Mouse (Mus musculus) embryonic facial prominence, embryonic 13.5 days (tissue): ENCODE data around the gene Atp2a1. TPM values are rescaled to one million over a fixed set of nuclear protein-coding genes. Genes with fewer than 3 reads are reported as not detected.

ENCODE experiments used
- ATAC-seq: fragments of 200-750 bp; cut with Nextera tagmentation; 2 replicates; pipeline ENCODE4 v1.8.0; 2017; ENCODE audit warnings: low read depth; ENCODE audit not compliant: insufficient number of reproducible peaks, insufficient read depth, low FRiP score, low TSS enrichment
- H3K27ac ChIP-seq: fragments of 300-500 bp; sonication (generic); 2 replicates; pipeline ENCODE4 v1.5.1; 2015; ENCODE audit warnings: moderate library complexity, mild to moderate bottlenecking, inconsistent platforms
- H3K27me3 ChIP-seq: fragments of 300-500 bp; sonication (generic); 2 replicates; pipeline ENCODE4 v1.6.1; 2015; ENCODE audit warnings: mild to moderate bottlenecking, inconsistent platforms
- H3K36me3 ChIP-seq: fragments of 300-500 bp; sonication (generic); 2 replicates; pipeline ENCODE4 v1.6.1; 2015; ENCODE audit warnings: mild to moderate bottlenecking, inconsistent platforms
- H3K4me1 ChIP-seq: fragments of 300-500 bp; sonication (generic); 2 replicates; pipeline ENCODE4 v1.6.1; 2015; ENCODE audit warnings: inconsistent platforms
- H3K4me2 ChIP-seq: fragments of 300-500 bp; sonication (generic); 2 replicates; pipeline ENCODE4 v1.6.1; 2015; ENCODE audit warnings: moderate library complexity, mild to moderate bottlenecking, inconsistent platforms
- H3K4me3 ChIP-seq: fragments of 300-500 bp; sonication (generic); 2 replicates; pipeline ENCODE4 v1.5.1; 2015; ENCODE audit warnings: mild to moderate bottlenecking, inconsistent platforms
- H3K9ac ChIP-seq: fragments of 300-500 bp; sonication (generic); 2 replicates; pipeline ENCODE4 v1.6.1; 2015; ENCODE audit warnings: mild to moderate bottlenecking, inconsistent platforms
- H3K9me3 ChIP-seq: fragments of 300-500 bp; sonication (generic); 2 replicates; pipeline ENCODE4 v1.6.1; 2016; ENCODE audit warnings: inconsistent platforms
- whole genome bisulfite sequencing: fragments of 180-500 bp; shearing (Covaris S2); methylation state at CpG from one replicate; pipeline ENCODE4 v1.1.7; 2015; ENCODE audit warnings: mixed read lengths; 5-methylcytosine and 5-hydroxymethylcytosine counted together
- polyA plus RNA-seq: library from polyadenylated mRNA; unstranded; fragments of >200 nt; fragmentation: Nextera tagmentation; extraction: Ambion mirVana; gene quantifications from 2 replicates; pipeline ENCODE4 v1.2.1, GENCODE M21; 2015

The Atp2a1 gene
- polyA plus RNA-seq, 1 experiment from 2014 or later: 11.5 TPM

- H3K4me2 ChIP-seq: no peak overlapping the region
- no peaks in the 10 kb centered on the region for H3K27me3 ChIP-seq
- no peak overlapping the region for H3K27ac ChIP-seq
- ATAC-seq: no peak
- no peak overlapping the region for H3K4me3 ChIP-seq
- H3K4me1 ChIP-seq: peaks cover 17% of the 10 kb centered on the region
- WGBS: 86% methylated on average over 13 of the region's 13 CpGs
- peaks cover 55% of the 10 kb centered on the region for H3K36me3 ChIP-seq
- H3K9me3 ChIP-seq: no peaks in the 10 kb centered on the region
- H3K9ac ChIP-seq: 0 out of 2 replicates have a peak overlapping the region, but pooled peaks have one; percentile 16
Measured at GRCm38 (mm10) chr7:126472306-126472705, 9.4 kb upstream of the Atp2a1 start.

- 90% methylated on average over 4 of the region's 4 CpGs for WGBS
Measured at GRCm38 (mm10) chr7:126471853-126472252, 8.9 kb upstream of the Atp2a1 start.

GRCm38 (mm10) chr7:126471361-126471760, 8.5 kb upstream of the Atp2a1 start:
- WGBS: 92% methylated on average over 5 of the region's 5 CpGs
- peaks cover 64% of the 10 kb centered on the region for H3K36me3 ChIP-seq
- H3K4me1 ChIP-seq: peaks cover 17% of the 10 kb centered on the region
- no peak overlapping the region for H3K4me2 ChIP-seq
- H3K9me3 ChIP-seq: no peaks in the 10 kb centered on the region
- no peak overlapping the region for H3K27ac ChIP-seq
- no peak overlapping the region for H3K4me3 ChIP-seq
- ATAC-seq: no peak
- 0 out of 2 replicates have a peak overlapping the region, but pooled peaks have one; percentile 52 for H3K9ac ChIP-seq
- H3K27me3 ChIP-seq: no peaks in the 10 kb centered on the region

More at GRCm38 (mm10) chr7:126471853-126472252, 8.9 kb upstream of the Atp2a1 start:
- H3K27me3 ChIP-seq: no peaks in the 10 kb centered on the region
- no peak overlapping the region for H3K4me2 ChIP-seq
- H3K9ac ChIP-seq: 0 out of 2 replicates have a peak overlapping the region, but pooled peaks have one; percentile 16
- H3K36me3 ChIP-seq: peaks cover 59% of the 10 kb centered on the region
- H3K4me1 ChIP-seq: peaks cover 17% of the 10 kb centered on the region
- no peak overlapping the region for H3K27ac ChIP-seq
- H3K9me3 ChIP-seq: no peaks in the 10 kb centered on the region
- ATAC-seq: no peak
- no peak overlapping the region for H3K4me3 ChIP-seq

- H3K9me3 ChIP-seq: no peaks in the 10 kb centered on the region
- no peak overlapping the region for H3K27ac ChIP-seq
- peaks cover 15% of the 10 kb centered on the region for H3K4me1 ChIP-seq
- 0 out of 2 replicates have a peak overlapping the region, but pooled peaks have one; percentile 23 for H3K9ac ChIP-seq
- no peak overlapping the region for H3K4me2 ChIP-seq
- H3K36me3 ChIP-seq: peaks cover 67% of the 10 kb centered on the region
- no peaks in the 10 kb centered on the region for H3K27me3 ChIP-seq
- no peak overlapping the region for H3K4me3 ChIP-seq
- WGBS: 75% methylated on average over 6 of the region's 6 CpGs
- no peak for ATAC-seq
Measured at GRCm38 (mm10) chr7:126470077-126470476, 7.2 kb upstream of the Atp2a1 start.

GRCm38 (mm10) chr7:126467834-126468627, 5.1 kb upstream of the Atp2a1 start:
- peaks cover 67% of the 10 kb centered on the region for H3K36me3 ChIP-seq
- WGBS: 91% methylated on average over 18 of the region's 18 CpGs
- ATAC-seq: no peak

GRCm38 (mm10) chr7:126467271-126467670, 4.4 kb upstream of the Atp2a1 start:
- no peak for ATAC-seq
- peaks cover 20% of the 10 kb centered on the region for H3K4me1 ChIP-seq
- no peaks in the 10 kb centered on the region for H3K27me3 ChIP-seq
- peaks cover 60% of the 10 kb centered on the region for H3K36me3 ChIP-seq
- H3K4me2 ChIP-seq: no peak overlapping the region
- no peak overlapping the region for H3K9ac ChIP-seq
- H3K9me3 ChIP-seq: no peaks in the 10 kb centered on the region
- no peak overlapping the region for H3K4me3 ChIP-seq
- 61% methylated on average over 5 of the region's 5 CpGs for WGBS
- H3K27ac ChIP-seq: no peak overlapping the region

More at GRCm38 (mm10) chr7:126467834-126468627, 5.1 kb upstream of the Atp2a1 start:
- no peak overlapping the region for H3K9ac ChIP-seq
- H3K27ac ChIP-seq: no peak overlapping the region
- H3K9me3 ChIP-seq: no peaks in the 10 kb centered on the region
- no peak overlapping the region for H3K4me3 ChIP-seq
- H3K4me2 ChIP-seq: no peak overlapping the region
- peaks cover 16% of the 10 kb centered on the region for H3K4me1 ChIP-seq
- no peaks in the 10 kb centered on the region for H3K27me3 ChIP-seq

- peaks cover 55% of the 10 kb centered on the region for H3K36me3 ChIP-seq
- no peaks in the 10 kb centered on the region for H3K9me3 ChIP-seq
- WGBS: 94% methylated on average over 5 of the region's 5 CpGs
- no peak overlapping the region for H3K4me3 ChIP-seq
- peaks cover 25% of the 10 kb centered on the region for H3K4me1 ChIP-seq
- no peak overlapping the region for H3K9ac ChIP-seq
- H3K27ac ChIP-seq: no peak overlapping the region
- no peak for ATAC-seq
- H3K27me3 ChIP-seq: no peaks in the 10 kb centered on the region
- no peak overlapping the region for H3K4me2 ChIP-seq
Measured at GRCm38 (mm10) chr7:126466707-126467106, 3.8 kb upstream of the Atp2a1 start.

GRCm38 (mm10) chr7:126466116-126466515, 3.2 kb upstream of the Atp2a1 start:
- Histone ChIP-seq H3K4me3 (no peak overlapping the region), H3K9me3 (no peaks in the 10 kb centered on the region), H3K27me3 (no peaks in the 10 kb centered on the region), H3K27ac (no peak overlapping the region), H3K4me2 (no peak overlapping the region), H3K4me1 (peaks cover 30% of the 10 kb centered on the region), H3K9ac (0 out of 2 replicates have a peak overlapping the region, but pooled peaks have one; percentile 11), H3K36me3 (peaks cover 49% of the 10 kb centered on the region)
- no peak for ATAC-seq
- WGBS: 55% methylated on average over 9 of the region's 9 CpGs

GRCm38 (mm10) chr7:126465246-126466030, 2.5 kb upstream of the Atp2a1 start:
- ATAC-seq: no peak

GRCm38 (mm10) chr7:126464836-126465235, 1.9 kb upstream of the Atp2a1 start:
- no peak for ATAC-seq
- H3K4me3 ChIP-seq: no peak overlapping the region

More at GRCm38 (mm10) chr7:126465246-126466030, 2.5 kb upstream of the Atp2a1 start:
- Histone ChIP-seq H3K27me3 (no peaks in the 10 kb centered on the region), H3K9ac (0 out of 2 replicates have a peak overlapping the region, but pooled peaks have one; percentile 27), H3K4me3 (no peak overlapping the region), H3K36me3 (peaks cover 43% of the 10 kb centered on the region), H3K4me1 (peaks cover 36% of the 10 kb centered on the region), H3K4me2 (no peak overlapping the region), H3K9me3 (no peaks in the 10 kb centered on the region), H3K27ac (peak overlapping the region; percentile 28; the same call in 1 of the 2 replicates)
- 65% methylated on average over 7 of the region's 7 CpGs for WGBS

GRCm38 (mm10) chr7:126464121-126464520, 1.2 kb upstream of the Atp2a1 start:
- no peak overlapping the region for H3K4me3 ChIP-seq

More at GRCm38 (mm10) chr7:126464836-126465235, 1.9 kb upstream of the Atp2a1 start:
- Histone ChIP-seq H3K4me1 (peaks cover 36% of the 10 kb centered on the region), H3K27me3 (no peaks in the 10 kb centered on the region), H3K9me3 (no peaks in the 10 kb centered on the region), H3K36me3 (peaks cover 37% of the 10 kb centered on the region), H3K27ac (peak overlapping the region; percentile 28; the same call in 1 of the 2 replicates), H3K4me2 (no peak overlapping the region), H3K9ac (0 out of 2 replicates have a peak overlapping the region, but pooled peaks have one; percentile 27)
- WGBS: 43% methylated on average over 5 of the region's 5 CpGs

More at GRCm38 (mm10) chr7:126464121-126464520, 1.2 kb upstream of the Atp2a1 start:
- H3K27me3 ChIP-seq: no peaks in the 10 kb centered on the region
- peaks cover 30% of the 10 kb centered on the region for H3K36me3 ChIP-seq
- H3K9me3 ChIP-seq: no peaks in the 10 kb centered on the region
- H3K27ac ChIP-seq: no peak overlapping the region
- no peak for ATAC-seq
- H3K4me2 ChIP-seq: no peak overlapping the region
- H3K9ac ChIP-seq: peak overlapping the region; percentile 54; the same call in 1 of the 2 replicates
- 54% methylated on average over 4 of the region's 4 CpGs for WGBS
- peaks cover 36% of the 10 kb centered on the region for H3K4me1 ChIP-seq
